Mouse (Mus musculus) MEL (cell line): ENCODE measurements around the gene Rpl22l1.

Source experiments
- CTCF ChIP-seq, 3 experiments: IDR thresholded peaks in 2 of 3; conservative IDR thresholded peaks in 1 of 3; 2 replicates each; pipeline ENCODE4 v1.5.1; 2011 to 2012; ENCODE audit warnings: low read length in 3 of 3, low read depth in 2 of 3, mild to moderate bottlenecking in 2 of 3, improper control_type of control experiment in 1 of 3, inconsistent platforms in 1 of 3, mixed read lengths in 1 of 3, moderate library complexity in 1 of 3; ENCODE audit not compliant: control insufficient read depth in 1 of 3, insufficient read depth in 1 of 3, poor library complexity in 1 of 3, severe bottlenecking in 1 of 3
- MAFK ChIP-seq: IDR thresholded peaks from 2 replicates; pipeline ENCODE4 v1.6.1; 2011; ENCODE audit warnings: low read depth, mild to moderate bottlenecking, low read length, improper control_type of control experiment, borderline replicate concordance
- MXI1 ChIP-seq: IDR thresholded peaks from 2 replicates; pipeline ENCODE4 v1.6.1; 2011; ENCODE audit warnings: mild to moderate bottlenecking, low read depth, low read length, improper control_type of control experiment
- POLR2A ChIP-seq, 2 experiments: IDR thresholded peaks; 2 replicates each; pipeline ENCODE4 v1.6.1; 2011 to 2012; ENCODE audit warnings: low read length in 2 of 2, mild to moderate bottlenecking in 2 of 2, control low read depth in 1 of 2, improper control_type of control experiment in 1 of 2, low read depth in 1 of 2, moderate library complexity in 1 of 2; ENCODE audit not compliant: control insufficient read depth in 1 of 2, insufficient read depth in 1 of 2, poor library complexity in 1 of 2
- POLR2AphosphoS5 ChIP-seq: IDR thresholded peaks from 2 replicates; pipeline ENCODE4 v1.6.1; 2012; ENCODE audit warnings: low read depth, borderline replicate concordance, mild to moderate bottlenecking, inconsistent platforms, low read length, moderate library complexity, mixed read lengths
- ZKSCAN1 ChIP-seq: IDR thresholded peaks from 2 replicates; pipeline ENCODE4 v1.6.1; 2012; ENCODE audit warnings: low read depth, mild to moderate bottlenecking, inconsistent platforms, low read length, improper control_type of control experiment, moderate library complexity

GRCm38 (mm10) chr3:28784176-28784575 is 21.1 kb upstream of the Rpl22l1 start:
- TF ChIP-seq CTCF (IDR thresholded peaks at IDR 0.05 in 2 of 3, conservative IDR thresholded peaks at IDR 0.05 in 1 of 3; ENCODE audit: control insufficient read depth in 1 of 3, insufficient read depth in 1 of 3, low read depth in 2 of 3, low read length in 3 of 3, poor library complexity in 1 of 3, severe bottlenecking in 1 of 3), result no peak
- TF ChIP-seq POLR2AphosphoS5, result no peak
- TF ChIP-seq ZKSCAN1, result no peak
- TF ChIP-seq MAFK, result no peak
- no peak for TF ChIP-seq MXI1
- no peak for TF ChIP-seq POLR2A (IDR thresholded peaks at IDR 0.05; ENCODE audit: control insufficient read depth in 1 of 2, insufficient read depth in 1 of 2, low read depth in 1 of 2, low read length in 2 of 2, poor library complexity in 1 of 2)
